Mouse (Mus musculus) testis, adult 10 weeks (tissue): ENCODE results near the gene Krt8. TPM values are rescaled to one million over a fixed set of nuclear protein-coding genes. Genes with fewer than 3 reads are reported as not detected.

Source experiments
- polyA plus RNA-seq: library from polyadenylated mRNA; stranded (reverse); fragments of 350-450 nt; fragmentation: Illumina TruSeq; extraction: RNeasy Lipid Tissue Mini Kit (QIAGEN cat#74804); gene quantifications from one replicate; pipeline ENCODE4 v1.2.3, GENCODE M21; 2014; ENCODE audit warnings: low read depth, low replicate concordance

Krt8 gene
- 0.46 TPM for polyA plus RNA-seq

DNA sequence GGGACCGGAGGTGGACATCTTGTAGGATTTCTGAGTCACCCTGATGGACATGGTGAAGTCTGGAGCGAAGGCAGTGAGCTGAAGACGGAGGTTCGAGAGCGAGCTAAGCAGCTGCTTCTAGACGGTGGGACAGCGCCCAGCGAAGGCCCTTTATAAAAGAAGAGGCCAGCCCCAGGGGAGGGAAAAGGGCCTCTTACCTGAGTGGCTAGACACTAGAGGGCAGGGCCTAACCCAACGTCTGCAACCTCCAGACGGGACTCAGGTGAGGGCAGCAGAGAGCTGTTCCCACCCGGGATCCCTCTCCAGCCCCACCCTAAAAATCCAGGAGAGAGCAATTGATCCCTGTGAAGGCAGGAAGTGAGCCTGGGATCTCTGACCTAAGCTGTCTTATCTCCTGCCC lies at the start of gene Krt8:
Gene Krt8 (minus strand): TSS at position 294 of the 400 bp plus-strand sequence.

DNA sequence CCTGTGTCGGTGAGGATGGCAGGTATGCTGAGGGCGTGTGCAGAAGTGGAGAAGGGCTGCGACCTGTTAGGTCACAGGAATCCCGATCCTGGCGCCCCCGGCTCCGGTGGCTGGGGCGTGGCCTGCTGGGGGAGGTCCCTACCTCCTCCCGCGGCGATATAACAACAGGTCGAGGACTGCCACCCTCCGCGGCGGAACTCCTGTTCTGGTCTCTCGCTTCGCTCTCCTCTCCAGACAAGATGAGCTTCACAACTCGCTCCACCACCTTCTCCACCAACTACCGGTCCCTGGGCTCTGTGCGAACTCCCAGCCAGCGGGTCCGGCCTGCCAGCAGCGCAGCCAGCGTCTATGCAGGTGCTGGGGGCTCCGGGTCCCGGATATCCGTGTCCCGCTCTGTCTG lies 23.8 kb upstream of the Krt8 start, which contains the start of gene Krt18:
Gene Krt18 (plus strand): TSS at position 141 of the 400 bp plus-strand sequence.

DNA sequence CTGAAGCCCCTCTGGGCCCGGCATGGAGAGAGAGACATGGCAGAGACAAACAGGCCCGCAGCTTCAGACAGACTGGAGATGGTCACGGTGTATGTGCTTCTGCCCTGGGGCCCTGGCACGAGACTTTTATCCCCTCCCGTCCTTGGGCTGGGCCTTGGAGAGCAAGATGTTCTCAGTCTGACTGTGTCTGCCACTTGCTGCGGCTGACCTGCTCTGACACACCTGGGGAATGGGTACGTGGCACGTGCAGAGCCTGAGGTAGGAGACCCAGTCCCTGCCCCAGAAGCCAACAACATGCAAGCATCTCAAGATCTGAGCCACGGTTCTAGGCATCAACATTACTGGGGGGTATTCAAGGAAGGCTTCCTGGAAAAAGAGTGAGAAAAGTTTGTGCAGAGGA lies 50.1 kb downstream of the Krt8 start, which contains the start of gene Krt78:
Gene Krt78 (minus strand): TSS at position 101 of the 400 bp plus-strand sequence.

Other genes with a start within 250 kb of the Krt8 start
- gene Krt72, start 218.0 kb downstream of the Krt8 start, polyA plus RNA-seq: not detected
- gene Krt73, start 202.1 kb downstream of the Krt8 start, polyA plus RNA-seq: 0.39 TPM
- gene Krt2, start 186.3 kb downstream of the Krt8 start, polyA plus RNA-seq: not detected
- gene Krt1, start 153.7 kb downstream of the Krt8 start, polyA plus RNA-seq: not detected
- 0.24 TPM for gene Krt77, start 134.8 kb downstream of the Krt8 start, polyA plus RNA-seq
- gene Krt76, start 111.6 kb downstream of the Krt8 start, polyA plus RNA-seq: 0.08 TPM
- gene Krt4, start 79.7 kb downstream of the Krt8 start, polyA plus RNA-seq: not detected
- not detected for gene Krt79, start 64.2 kb downstream of the Krt8 start, polyA plus RNA-seq
- not detected for gene Krt78, start 50.2 kb downstream of the Krt8 start, polyA plus RNA-seq
- gene Krt18, start 23.7 kb upstream of the Krt8 start, polyA plus RNA-seq: not detected
- gene Eif4b, start 69.3 kb upstream of the Krt8 start, polyA plus RNA-seq: 54.3 TPM
- 3.6 TPM for gene Tns2, start 95.9 kb upstream of the Krt8 start, polyA plus RNA-seq
- 0.81 TPM for gene Spryd3, start 131.8 kb upstream of the Krt8 start, polyA plus RNA-seq
- 0.57 TPM for gene Igfbp6, start 139.9 kb upstream of the Krt8 start, polyA plus RNA-seq
- not detected for gene Soat2, start 146.0 kb upstream of the Krt8 start, polyA plus RNA-seq
- gene Zfp740, start 198.8 kb upstream of the Krt8 start, polyA plus RNA-seq: 10.3 TPM
- 5.8 TPM for gene Csad, start 200.2 kb upstream of the Krt8 start, polyA plus RNA-seq
- gene Itgb7, start 227.5 kb upstream of the Krt8 start, polyA plus RNA-seq: not detected